Mouse (Mus musculus) heart, embryonic 14.5 days (tissue): ENCODE results near the gene Nup214. TPM values are rescaled to one million over a fixed set of nuclear protein-coding genes. Genes with fewer than 3 reads are reported as not detected.
"Not testable (repeated sequence)": the region's sequence is repeated elsewhere in the genome, so short reads cannot be mapped to it uniquely, and the experiment has no call there.

Experiments used
- ATAC-seq: fragments of 200-750 bp; cut with Nextera tagmentation; 2 replicates; pipeline ENCODE4 v1.8.0; 2017; ENCODE audit warnings: low read depth, moderate TSS enrichment; ENCODE audit not compliant: insufficient number of reproducible peaks, insufficient read depth, low FRiP score
- H3K27ac ChIP-seq, 2 experiments: fragments of 200-500 bp in 1 of 2; fragments of 300-500 bp in 1 of 2; sonication (generic) in 1 of 2; replicated peaks in 1 of 2; 2 replicates each; pipeline ENCODE4 v1.5.1; 2012 to 2014; ENCODE audit warnings: low read depth in 2 of 2, low read length in 2 of 2, control low read depth in 1 of 2, mild to moderate bottlenecking in 1 of 2, mixed read lengths in 1 of 2; ENCODE audit not compliant: control insufficient read depth in 1 of 2, insufficient read depth in 1 of 2
- H3K27me3 ChIP-seq: fragments of 300-500 bp; sonication (generic); 2 replicates; pipeline ENCODE4 v1.6.1; 2014; ENCODE audit warnings: mild to moderate bottlenecking, low read length, control low read depth; ENCODE audit not compliant: control insufficient read depth, insufficient read depth
- H3K36me3 ChIP-seq: fragments of 300-500 bp; sonication (generic); 2 replicates; pipeline ENCODE4 v1.6.1; 2014; ENCODE audit warnings: mild to moderate bottlenecking, control low read depth, low read length, mixed read lengths; ENCODE audit not compliant: control insufficient read depth, insufficient read depth
- H3K4me1 ChIP-seq, 2 experiments: fragments of 200-500 bp in 1 of 2; fragments of 300-500 bp in 1 of 2; sonication (generic) in 1 of 2; 2 replicates each; pipeline ENCODE4 v1.6.1; 2012 to 2014; ENCODE audit warnings: low read length in 2 of 2, control low read depth in 1 of 2, mixed read lengths in 1 of 2; ENCODE audit not compliant: control insufficient read depth in 2 of 2, insufficient read depth in 2 of 2
- H3K4me2 ChIP-seq: fragments of 300-500 bp; sonication (generic); 2 replicates; pipeline ENCODE4 v1.6.1; 2014; ENCODE audit warnings: mild to moderate bottlenecking, low read length
- H3K4me3 ChIP-seq, 2 experiments: fragments of 200-500 bp in 1 of 2; fragments of 300-500 bp in 1 of 2; sonication (generic) in 1 of 2; 2 replicates each; pipeline ENCODE4 v1.5.1; 2012 to 2014; ENCODE audit warnings: low read length in 2 of 2, mild to moderate bottlenecking in 2 of 2, control low read depth in 1 of 2, low read depth in 1 of 2, moderate library complexity in 1 of 2; ENCODE audit not compliant: control insufficient read depth in 1 of 2, insufficient read depth in 1 of 2
- H3K9ac ChIP-seq: fragments of 300-500 bp; sonication (generic); 2 replicates; pipeline ENCODE4 v1.6.1; 2014; ENCODE audit warnings: mild to moderate bottlenecking, low read length
- H3K9me3 ChIP-seq: fragments of 300-500 bp; sonication (generic); 2 replicates; pipeline ENCODE4 v1.6.1; 2016; ENCODE audit warnings: low read length, control low read depth; ENCODE audit not compliant: control insufficient read depth
- WGBS: fragments of 180-500 bp; shearing (Covaris S2); extraction: QIAGEN DNeasy Blood & Tissue Kit; methylation state at CpG from one replicate; pipeline ENCODE4 v1.1.7; 2014; 5-methylcytosine and 5-hydroxymethylcytosine counted together
- polyA plus RNA-seq: library from polyadenylated mRNA; unstranded; fragments of >200 nt; fragmentation: Nextera tagmentation; extraction: Ambion mirVana; gene quantifications from 2 replicates; pipeline ENCODE4 v1.2.1, GENCODE M21; 2014

Gene Nup214
- polyA plus RNA-seq, 1 experiment from 2014 or later, result 46.2 TPM

DNA sequence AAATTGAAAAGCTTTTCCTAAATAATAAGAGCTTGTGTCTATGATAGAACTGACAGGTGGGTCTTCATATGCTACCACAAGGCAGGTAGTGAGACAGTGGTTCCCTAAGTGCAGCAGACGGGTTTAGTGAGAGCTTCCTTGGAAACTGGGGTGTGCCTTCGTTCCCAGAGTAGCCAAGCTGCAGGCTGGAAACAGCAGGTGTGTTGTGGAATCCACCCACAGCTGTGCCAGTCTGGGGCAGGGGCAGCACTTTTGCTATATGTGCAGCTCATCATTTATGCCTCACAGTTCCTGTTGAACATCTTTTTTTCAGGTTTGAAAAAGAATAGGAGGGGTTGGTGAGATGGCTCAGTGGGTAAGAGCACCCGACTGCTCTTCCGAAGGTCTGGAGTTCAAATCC, 50.1 kb downstream of the Nup214 start:
- Histone ChIP-seq H3K4me1 (no peaks in the 10 kb centered on the region), H3K27ac (no peak overlapping the region), H3K9ac (no peak overlapping the region), H3K36me3 (peaks cover 94% of the 10 kb centered on the region), H3K4me2 (no peak overlapping the region), H3K27me3 (no peaks in the 10 kb centered on the region), H3K4me3 (no peak overlapping the region), H3K9me3 (no peaks in the 10 kb centered on the region)
- WGBS, result 94% methylated on average over 4 of the region's 4 CpGs
- no peak for ATAC-seq

DNA sequence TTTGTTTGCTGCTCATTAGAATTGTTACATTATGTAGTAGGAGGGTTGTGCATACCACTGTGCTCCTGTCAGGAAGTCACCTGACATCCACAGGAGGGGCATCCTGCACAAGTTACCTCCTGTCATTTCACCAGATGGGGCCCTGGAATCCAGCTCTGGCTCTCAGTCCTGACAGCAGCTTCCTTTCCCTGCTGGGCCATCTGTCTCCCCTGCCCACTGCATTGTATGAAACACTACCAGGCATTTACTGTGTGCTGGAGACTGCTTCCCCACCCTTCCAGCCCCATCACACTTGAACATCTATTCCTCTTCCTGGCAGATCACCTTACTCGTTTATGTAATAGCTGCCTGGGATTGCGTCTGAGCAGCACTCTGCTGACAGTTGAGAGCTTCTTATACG, 55.4 kb downstream of the Nup214 start:
- Histone ChIP-seq H3K9me3 (no peaks in the 10 kb centered on the region), H3K4me3 (no peak overlapping the region), H3K4me1 (no peaks in the 10 kb centered on the region), H3K27ac (no peak overlapping the region; a peak in 1 of 4 replicates), H3K27me3 (no peaks in the 10 kb centered on the region), H3K4me2 (no peak overlapping the region), H3K9ac (no peak overlapping the region), H3K36me3 (peaks cover 94% of the 10 kb centered on the region)
- ATAC-seq, result no peak
- WGBS, result 69% methylated on average over 3 of the region's 3 CpGs

DNA sequence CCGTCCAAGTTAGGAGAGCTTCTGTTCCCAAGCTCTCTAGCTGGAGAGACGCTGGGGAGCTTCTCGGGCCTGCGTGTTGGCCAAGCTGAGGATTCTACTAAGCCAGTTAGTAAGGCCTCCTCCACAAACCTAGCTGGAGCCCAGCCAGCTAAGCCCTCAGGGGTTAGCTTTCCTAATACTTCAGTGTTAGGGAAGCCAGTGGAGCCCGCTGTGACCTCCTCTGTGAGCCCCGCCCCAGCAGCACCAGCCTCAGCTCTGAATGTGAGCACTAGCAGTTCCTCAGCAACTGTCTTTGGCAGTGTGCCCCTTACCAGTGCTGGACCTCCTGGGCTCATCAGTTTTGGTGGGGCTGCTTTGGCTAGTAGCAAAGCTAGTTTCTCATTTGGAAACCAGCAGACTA, 59.2 kb downstream of the Nup214 start:
- no peaks in the 10 kb centered on the region for H3K9me3 ChIP-seq
- ATAC-seq, result no peak
- H3K4me1 ChIP-seq, result peaks cover under 1 to 9% of the 10 kb centered on the region in 2 experiments; a peak in 3 of 4 replicates
- H3K27ac ChIP-seq, result no peak overlapping the region
- no peak overlapping the region for H3K9ac ChIP-seq
- no peak overlapping the region for H3K4me3 ChIP-seq
- H3K27me3 ChIP-seq, result no peaks in the 10 kb centered on the region
- H3K36me3 ChIP-seq, result peaks cover 83% of the 10 kb centered on the region
- 89% methylated on average over 6 of the region's 6 CpGs for WGBS
- H3K4me2 ChIP-seq, result no peak overlapping the region

- H3K27me3 ChIP-seq, result no peaks in the 10 kb centered on the region
- 91% methylated on average over 6 of the region's 6 CpGs for WGBS
- H3K4me2 ChIP-seq, result no peak overlapping the region
- peaks cover 4 to 15% of the 10 kb centered on the region in 2 experiments; a peak in 3 of 4 replicates for H3K4me1 ChIP-seq
- no peak for ATAC-seq
- no peak overlapping the region for H3K9ac ChIP-seq
- H3K27ac ChIP-seq, result no peak overlapping the region
- H3K4me3 ChIP-seq, result no peak overlapping the region
- peaks cover 84% of the 10 kb centered on the region for H3K36me3 ChIP-seq
- H3K9me3 ChIP-seq, result no peaks in the 10 kb centered on the region
These were observed 60.0 kb downstream of the Nup214 start for GRCm38 (mm10) chr2:32034206-32034605.

GRCm38 (mm10) chr2:32037279-32037858, 63.1 kb downstream of the Nup214 start:
- H3K36me3 ChIP-seq, result peaks cover 84% of the 10 kb centered on the region
- 65% methylated on average over 6 of the region's 6 CpGs for WGBS
- ATAC-seq, result no peak

DNA sequence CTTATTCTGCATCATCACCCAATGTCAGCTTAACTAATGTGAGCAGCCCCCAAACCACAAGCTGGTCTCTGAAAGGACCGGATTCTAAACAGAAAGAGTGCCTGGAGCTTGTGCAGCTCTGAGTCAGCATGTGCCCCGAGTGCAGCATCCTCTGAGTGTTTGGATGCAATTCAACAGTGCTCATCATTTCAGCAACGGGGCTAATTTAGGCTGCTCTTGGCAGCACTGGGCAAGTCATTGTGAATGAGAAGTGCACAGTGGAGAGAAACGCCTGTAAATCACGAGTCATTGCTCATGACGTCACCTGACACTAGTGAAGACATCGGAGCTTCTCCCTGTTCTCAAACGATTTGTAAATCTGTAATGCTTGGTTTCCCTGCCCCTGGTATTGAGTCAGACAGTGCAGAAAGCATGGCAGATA, 64.4 kb downstream of the Nup214 start:
- no peak overlapping the region for H3K4me3 ChIP-seq
- no peak for ATAC-seq
- H3K9me3 ChIP-seq, result no peaks in the 10 kb centered on the region
- H3K36me3 ChIP-seq, result peaks cover 81% of the 10 kb centered on the region
- H3K4me1 ChIP-seq, result peaks cover 4 to 15% of the 10 kb centered on the region in 2 experiments; a peak in 3 of 4 replicates
- no peak overlapping the region for H3K4me2 ChIP-seq
- peak overlapping the region; percentile 17; the same call in 1 of the 2 replicates for H3K9ac ChIP-seq
- 55% methylated on average over 8 of the region's 8 CpGs for WGBS
- peak overlapping the region; percentile 25 to 41; a peak in 2 of 4 replicates for H3K27ac ChIP-seq
- no peaks in the 10 kb centered on the region for H3K27me3 ChIP-seq

More at GRCm38 (mm10) chr2:32037279-32037858, 63.1 kb downstream of the Nup214 start:
- peak overlapping the region; percentile 55 to 63 for H3K27ac ChIP-seq
- H3K9ac ChIP-seq, result no peak overlapping the region; the same call in 1 of the 2 replicates
- no peaks in the 10 kb centered on the region for H3K9me3 ChIP-seq
- H3K4me1 ChIP-seq, result peaks cover 4 to 15% of the 10 kb centered on the region in 2 experiments; a peak in 3 of 4 replicates
- no peak overlapping the region for H3K4me3 ChIP-seq
- H3K4me2 ChIP-seq, result no peak overlapping the region
- H3K27me3 ChIP-seq, result no peaks in the 10 kb centered on the region

DNA sequence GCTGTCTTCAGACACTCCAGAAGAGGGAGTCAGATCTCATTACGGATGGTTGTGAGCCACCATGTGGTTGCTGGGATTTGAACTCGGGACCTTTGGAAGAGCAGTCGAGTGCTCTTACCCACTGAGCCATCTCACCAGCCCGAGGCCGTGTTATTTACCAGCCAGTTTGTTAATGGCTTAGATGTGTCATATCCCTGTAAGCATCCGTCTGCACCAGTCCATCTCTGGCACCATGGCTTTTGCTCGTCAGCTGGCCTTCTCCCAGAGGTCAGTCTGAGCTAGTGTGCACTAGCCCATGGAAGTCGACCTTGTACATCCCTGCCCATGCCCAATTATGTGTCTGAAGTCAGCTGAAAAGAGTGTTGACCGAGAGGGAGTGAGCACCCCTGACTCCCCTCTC, 66.4 kb downstream of the Nup214 start:
- H3K27ac ChIP-seq, H3K4me2 ChIP-seq, H3K9ac ChIP-seq, H3K27me3 ChIP-seq, H3K4me3 ChIP-seq, H3K9me3 ChIP-seq, ATAC-seq: not testable (repeated sequence)
- H3K36me3 ChIP-seq, result peaks cover 79% of the 10 kb centered on the region
- 91% methylated on average over 9 of the region's 9 CpGs for WGBS
- peaks cover 15 to 31% of the 10 kb centered on the region in 2 experiments for H3K4me1 ChIP-seq

DNA sequence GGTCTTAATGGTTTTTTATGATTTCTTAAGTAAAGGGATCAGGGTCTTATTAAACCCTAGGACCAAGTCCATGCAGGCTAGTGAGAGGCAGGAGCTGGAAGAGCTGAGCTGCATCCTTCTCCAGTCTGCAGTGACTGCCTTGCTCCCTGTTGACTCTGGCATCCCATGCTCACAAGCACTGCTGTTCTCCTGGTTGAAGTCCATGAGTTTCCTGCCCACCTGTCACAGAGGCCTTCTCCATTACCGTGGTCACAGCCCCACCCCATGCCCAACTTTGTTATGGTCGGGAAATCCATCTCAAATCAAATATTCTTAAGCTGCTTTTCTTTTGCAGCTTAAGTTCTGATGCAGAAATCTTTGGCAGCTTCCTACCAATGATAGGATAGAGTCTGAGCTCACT, 66.9 kb downstream of the Nup214 start:
- H3K4me3 ChIP-seq, result no peak overlapping the region
- ATAC-seq, result no peak
- no peaks in the 10 kb centered on the region for H3K9me3 ChIP-seq
- H3K27ac ChIP-seq, result no peak overlapping the region
- H3K36me3 ChIP-seq, result peaks cover 77% of the 10 kb centered on the region
- H3K9ac ChIP-seq, result no peak overlapping the region
- 90% methylated on average over 2 of the region's 2 CpGs for WGBS
- no peak overlapping the region for H3K4me2 ChIP-seq
- H3K4me1 ChIP-seq, result peaks cover 18 to 34% of the 10 kb centered on the region in 2 experiments
- no peaks in the 10 kb centered on the region for H3K27me3 ChIP-seq
